Mouse (Mus musculus) cerebellum, postnatal 25 days (tissue): ENCODE measurements around the gene Sec16b.

Experiments used
- DNase-seq, 2 experiments: peaks; one replicate each; pipeline ENCODE4 v3.0.0; 2021; ENCODE audit warnings: mixed read lengths in 2 of 2

Sec16b gene

GRCm38 (mm10) chr1:157506522-157506921, at the start of gene Sec16b:
Gene Sec16b (plus strand): TSS chr1:157506728.
- DNase-seq: no peak

DNA sequence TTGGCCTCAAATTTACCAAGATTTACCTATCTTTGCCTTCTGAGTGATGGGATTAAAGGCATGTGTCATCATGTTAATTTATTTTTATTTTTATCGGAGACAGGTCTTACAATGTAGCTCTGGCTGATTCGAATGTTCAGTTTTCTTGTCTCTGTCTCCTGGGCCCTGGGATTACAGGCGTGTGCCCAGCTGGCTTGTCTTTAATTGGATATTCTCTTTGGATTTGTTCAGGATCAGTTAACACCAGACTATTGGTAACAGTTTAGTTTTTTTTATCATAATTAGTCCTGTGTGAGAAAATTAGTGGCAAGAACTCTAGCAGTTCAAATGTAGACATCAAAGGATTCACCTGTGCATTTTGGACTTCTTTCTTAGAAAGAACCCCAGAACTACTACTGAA, 48.7 kb upstream of the Sec16b start:
- no peak for DNase-seq

GRCm38 (mm10) chr1:157458421-157459208, 47.9 kb upstream of the Sec16b start, which contains the start of gene Cryzl2:
Gene Cryzl2 (plus strand): TSS chr1:157458577.
- DNase-seq: peak in 1 of 2 experiments; percentile 56

GRCm38 (mm10) chr1:157459904-157460303, 46.6 kb upstream of the Sec16b start:
- no peak for DNase-seq

GRCm38 (mm10) chr1:157461276-157461675, 45.3 kb upstream of the Sec16b start:
- DNase-seq: no peak

GRCm38 (mm10) chr1:157462336-157462735, 44.2 kb upstream of the Sec16b start:
- no peak for DNase-seq

DNA sequence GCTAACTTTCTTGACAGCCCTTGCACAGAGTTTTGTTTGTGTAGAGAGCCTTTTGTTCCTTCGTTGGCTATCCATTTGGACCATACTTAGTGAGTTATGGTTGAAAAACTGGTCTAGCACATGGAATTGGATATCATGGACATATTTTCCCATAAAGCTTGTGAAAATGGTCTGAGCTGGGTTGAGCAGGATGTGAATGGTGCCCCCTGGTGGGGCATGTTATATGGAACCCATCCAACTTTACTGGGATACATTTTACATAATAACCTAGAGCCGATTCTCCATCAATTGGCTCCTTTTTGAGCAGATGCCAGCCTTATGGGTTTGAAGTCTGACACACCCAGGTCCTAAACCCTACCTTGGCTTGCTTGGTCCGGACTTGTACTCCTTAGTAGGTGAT, 41.3 kb upstream of the Sec16b start:
- peak in 1 of 2 experiments; percentile 43 for DNase-seq

GRCm38 (mm10) chr1:157467866-157468265, 38.7 kb upstream of the Sec16b start:
- no peak for DNase-seq

DNA sequence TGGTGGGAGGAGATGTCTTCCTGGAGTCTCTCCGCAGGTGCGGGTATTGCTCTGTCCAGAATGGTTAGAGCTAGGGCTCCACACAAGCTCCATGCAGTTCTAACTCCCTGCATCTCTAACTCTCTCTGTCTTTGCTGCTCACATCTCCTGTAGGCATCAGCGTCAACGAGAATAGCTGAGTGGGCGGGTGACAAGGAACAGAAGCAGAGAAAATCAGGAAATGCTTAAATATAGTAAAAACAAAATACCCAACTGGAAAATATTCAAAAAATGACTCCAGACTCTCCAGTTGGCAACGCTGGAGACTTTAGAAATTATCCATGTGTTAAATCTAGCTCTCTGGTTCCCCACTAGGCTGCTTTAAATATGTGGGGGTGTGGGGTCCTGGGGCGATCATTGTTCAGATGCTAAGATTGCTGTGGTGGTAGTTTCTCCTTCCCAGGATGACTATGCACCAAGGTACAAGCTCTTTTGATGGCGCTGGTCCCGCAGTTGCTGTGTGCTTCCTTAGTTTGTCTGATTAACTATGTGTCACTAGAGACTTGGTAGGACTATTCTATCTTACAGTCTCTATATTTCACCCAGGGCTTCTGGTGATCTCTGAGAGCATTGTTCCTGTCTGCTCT, 35.7 kb upstream of the Sec16b start:
- no peak for DNase-seq

DNA sequence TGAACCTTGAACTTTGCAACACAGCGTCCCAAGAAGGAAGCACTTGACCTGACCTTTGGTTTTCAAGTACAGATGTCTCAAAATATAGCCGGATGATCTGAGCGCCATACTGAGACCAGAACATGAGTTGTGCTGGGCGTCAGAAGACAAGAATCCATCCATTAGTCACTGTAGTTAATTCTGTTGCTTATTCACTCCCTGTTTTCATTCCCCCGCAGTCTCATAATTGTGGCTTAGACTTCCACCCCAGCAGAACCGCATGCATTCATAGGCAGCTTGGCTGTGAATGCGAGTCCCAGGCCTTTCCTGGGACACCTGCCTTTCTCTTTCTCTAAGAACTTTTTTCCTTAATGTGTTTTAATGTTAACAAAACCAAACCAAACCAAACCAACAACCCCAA, 33.8 kb upstream of the Sec16b start:
- DNase-seq: no peak

DNA sequence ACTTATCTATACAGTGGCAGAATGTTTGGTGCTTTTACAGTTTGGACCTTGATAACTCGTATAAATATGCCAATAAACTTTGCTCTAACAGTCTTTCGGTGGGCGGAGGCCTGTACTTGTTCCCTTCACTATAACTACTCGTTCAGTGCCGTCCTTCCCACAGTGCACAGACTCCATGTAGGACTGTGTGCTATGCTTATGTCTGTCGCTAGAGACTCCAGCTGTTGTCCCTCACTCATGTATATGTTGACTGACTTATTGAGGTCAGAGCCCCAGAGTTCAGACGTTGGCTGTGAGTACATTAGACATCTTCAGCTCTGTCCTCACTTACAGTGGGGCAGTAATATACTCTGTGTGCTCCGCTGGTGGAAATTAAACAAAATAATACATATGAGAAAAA, 31.7 kb upstream of the Sec16b start:
- no peak for DNase-seq

DNA sequence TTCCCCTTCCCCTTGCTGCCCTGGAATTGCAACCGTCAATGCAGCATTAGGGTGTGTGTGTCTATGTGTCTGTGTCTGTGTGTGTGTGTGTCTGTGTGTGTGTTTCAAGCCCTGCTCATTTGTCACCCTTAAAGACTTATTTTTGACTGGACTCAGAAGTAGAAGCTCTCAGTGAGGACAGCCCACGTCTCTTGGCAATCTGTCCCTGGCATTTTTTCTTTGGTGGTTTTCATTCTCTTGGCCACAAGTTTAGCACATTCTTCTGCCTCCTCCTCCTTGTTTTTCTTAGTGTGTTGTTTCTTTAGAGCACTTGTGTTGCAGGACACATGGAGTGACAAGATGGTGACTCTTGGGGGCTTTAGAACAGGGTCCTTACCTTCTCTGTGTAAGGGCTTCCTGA, 30.3 kb upstream of the Sec16b start:
- DNase-seq: no peak

DNA sequence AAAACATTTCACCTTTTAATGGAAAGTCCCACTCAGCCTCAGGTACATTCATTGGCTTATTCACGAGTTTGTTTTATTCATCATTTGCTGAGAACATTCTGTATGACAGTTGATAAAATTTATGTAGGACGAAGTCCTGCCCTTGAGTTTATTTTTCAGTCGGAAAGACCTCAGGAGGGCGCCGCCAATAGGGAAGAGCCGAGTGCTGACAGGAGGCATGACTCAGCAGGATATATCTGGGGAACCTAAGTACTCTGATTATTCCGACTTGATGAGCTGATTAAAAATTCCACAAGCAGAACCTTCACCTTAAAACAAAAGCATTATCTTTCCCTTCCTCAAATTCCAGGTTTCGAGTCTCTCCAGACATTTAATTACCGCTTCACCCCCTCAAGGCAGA, 26.4 kb upstream of the Sec16b start:
- no peak for DNase-seq

GRCm38 (mm10) chr1:157480901-157481300, 25.6 kb upstream of the Sec16b start:
- no peak for DNase-seq

- no peak for DNase-seq
These were observed 24.9 kb upstream of the Sec16b start for GRCm38 (mm10) chr1:157481666-157482065.

GRCm38 (mm10) chr1:157484161-157484560, 22.4 kb upstream of the Sec16b start:
- DNase-seq: no peak

DNA sequence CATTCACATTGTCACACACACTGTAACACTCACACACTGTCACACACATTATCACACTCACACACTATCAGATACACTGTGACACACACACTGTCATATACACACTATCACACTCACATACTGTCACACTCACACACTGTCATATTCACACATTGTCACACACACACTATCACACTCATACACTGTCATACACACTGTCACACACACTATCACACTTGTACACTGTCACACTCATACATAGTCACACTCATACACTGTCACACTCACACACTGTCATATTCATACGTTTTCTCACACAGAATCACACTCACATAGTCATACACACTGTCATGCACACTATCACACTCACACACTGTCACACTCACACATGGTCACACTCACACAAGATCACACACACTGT, 5.9 kb upstream of the Sec16b start:
- DNase-seq: no peak

DNA sequence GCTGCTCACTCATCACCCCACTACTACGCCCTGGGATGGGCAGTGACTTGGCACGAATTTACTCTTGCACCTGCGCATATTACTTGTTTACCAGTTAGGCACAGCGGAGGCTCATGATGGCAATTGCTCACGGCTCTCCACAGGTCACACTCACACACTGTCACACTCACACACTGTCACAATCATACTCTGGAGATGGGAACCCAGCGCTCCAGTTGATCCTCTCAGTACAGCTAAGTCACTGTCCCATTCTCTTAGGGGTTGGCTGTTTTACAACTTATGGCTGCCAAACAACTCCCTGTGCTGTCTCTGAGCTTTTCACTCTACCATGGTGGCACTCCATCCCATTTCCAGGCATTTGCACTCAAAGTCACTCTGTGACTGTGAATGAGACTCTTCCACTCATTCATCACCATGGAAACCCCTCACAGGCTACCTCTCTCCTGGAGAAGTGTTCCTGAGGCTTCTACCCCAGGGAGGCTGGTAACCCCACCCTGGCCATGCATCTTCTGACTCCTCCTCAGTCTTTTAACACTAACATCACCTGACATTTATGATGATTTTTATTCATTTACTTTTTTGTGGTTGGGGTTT, 5.1 kb upstream of the Sec16b start:
- DNase-seq: no peak

- no peak for DNase-seq
These were observed 3.5 kb upstream of the Sec16b start for GRCm38 (mm10) chr1:157503071-157503470.

DNA sequence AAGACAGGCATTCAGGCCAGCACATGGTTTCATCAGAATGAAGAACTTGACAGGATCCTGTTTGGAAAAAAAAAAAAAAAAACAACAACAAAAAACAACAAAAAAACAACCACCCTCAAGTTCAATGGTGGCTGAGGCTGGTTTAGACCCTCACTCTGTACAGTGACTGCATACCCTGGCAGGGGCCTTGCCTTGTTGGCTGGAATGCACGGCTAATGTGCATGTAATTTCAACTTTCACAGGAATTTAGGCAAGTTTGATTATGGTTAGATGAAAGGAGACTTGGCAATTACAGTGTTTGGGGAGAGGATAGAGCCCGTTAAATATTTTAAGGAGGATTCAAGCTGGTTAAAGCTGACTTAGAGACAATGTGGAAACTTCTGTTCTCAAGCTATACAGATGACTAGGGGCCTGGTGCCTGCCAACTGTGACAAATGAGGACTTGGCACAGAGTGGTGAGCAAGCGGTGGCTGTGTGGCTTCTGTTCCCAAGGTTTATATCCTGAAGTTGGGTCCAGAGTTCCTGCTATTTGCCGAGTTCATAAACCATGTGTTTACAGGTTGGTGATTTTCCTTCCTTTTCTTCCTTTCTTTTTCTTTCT, 567 bp downstream of the Sec16b start:
- no peak for DNase-seq

DNA sequence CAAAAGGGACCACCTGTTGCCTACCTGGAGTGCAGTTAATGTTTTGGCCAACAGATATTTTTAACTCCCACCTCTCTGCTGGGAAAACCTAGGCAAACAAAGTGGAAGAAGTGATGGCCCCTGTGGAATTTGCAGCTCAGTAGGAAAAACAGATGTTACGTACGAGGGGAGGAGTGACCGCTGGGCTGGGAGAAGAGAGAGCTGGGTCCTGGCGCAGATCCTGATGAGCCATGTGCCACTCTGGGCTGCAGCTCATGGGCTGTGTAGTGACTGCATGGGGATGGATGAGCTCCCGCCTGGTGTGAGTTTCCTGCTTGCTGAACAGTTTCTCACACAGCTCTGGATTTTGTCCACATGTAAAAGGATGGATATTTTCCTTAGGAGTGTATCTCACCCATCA, 1.3 kb downstream of the Sec16b start:
- no peak for DNase-seq

GRCm38 (mm10) chr1:157512690-157513448, 6.3 kb downstream of the Sec16b start:
- DNase-seq: no peak

DNA sequence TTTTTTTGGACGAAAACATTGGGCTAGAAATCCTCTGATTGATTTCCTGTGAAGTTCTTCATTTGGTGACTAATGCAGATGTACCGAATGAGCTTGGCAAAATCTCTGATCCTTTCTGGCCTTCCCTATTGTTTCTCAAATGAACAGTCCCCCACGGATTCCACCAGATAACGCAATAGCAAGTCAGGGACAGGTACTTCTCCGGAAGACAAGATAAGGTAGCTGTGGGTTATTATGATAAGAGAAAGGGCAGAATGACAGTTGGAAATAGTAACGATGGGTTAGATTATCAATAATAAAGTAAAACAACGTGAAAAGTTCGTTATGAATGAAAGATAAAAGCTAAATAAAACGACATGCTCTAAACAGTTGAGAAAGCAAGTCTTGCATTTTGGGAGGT, 7.0 kb downstream of the Sec16b start:
- DNase-seq: no peak
